Mouse (Mus musculus) left cerebral cortex, postnatal 10 days (tissue): ENCODE measurements around the gene Top1. TPM values are rescaled to one million over a fixed set of nuclear protein-coding genes. Genes with fewer than 3 reads are reported as not detected.

ENCODE experiments used
- DNase-seq, 2 experiments: peaks; one replicate each; pipeline ENCODE4 v3.0.0; 2021 to 2022; ENCODE audit warnings: low spot score in 2 of 2, mixed read lengths in 1 of 2; ENCODE audit errors: extremely low spot score in 1 of 2
- intact Hi-C: fragments of 180-260 bp; cut with DNase I; formaldehyde crosslinking; loops from one replicate; pipeline ENCODE4 v1.15.1; 2025
- total RNA-seq, 2 experiments: library from RNA; stranded (reverse); gene quantifications; 2 replicates each; pipeline ENCODE4 v1.2.3; 2021

Top1 gene
- total RNA-seq, 2 experiments from 2014 or later: 75.5 to 77.0 TPM

DNA sequence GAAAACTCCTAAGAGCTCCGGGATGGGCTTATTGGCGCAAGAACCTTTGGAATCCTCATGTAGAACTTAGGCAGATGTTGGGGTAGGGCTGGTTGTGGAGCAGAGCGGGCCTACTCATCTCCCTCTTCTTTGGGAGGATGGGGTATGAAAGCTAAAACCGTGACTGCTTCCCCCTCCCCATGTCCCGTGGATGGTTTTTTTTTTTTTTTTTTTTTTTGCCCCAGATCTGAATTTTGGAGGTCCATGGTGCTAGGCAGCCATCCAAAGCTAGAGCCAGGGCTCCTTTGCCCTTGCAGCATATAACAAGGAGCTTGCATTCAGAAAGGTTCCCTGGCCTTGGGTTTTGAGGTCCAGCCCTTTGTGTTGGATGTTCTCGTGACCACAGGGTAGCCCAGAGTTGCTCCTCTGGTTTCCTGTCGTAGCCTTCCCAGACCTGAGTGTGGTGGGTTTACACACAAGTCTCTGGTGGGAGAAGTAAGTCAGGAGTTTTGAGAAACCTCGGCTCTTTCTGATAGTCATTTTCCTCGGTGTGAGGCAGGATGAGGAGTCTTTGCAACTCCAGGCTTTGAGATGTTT is 86.8 kb downstream of the Top1 start:
- DNase-seq: no peak
- intact Hi-C loops: loop anchor here (5.0 kb wide), 1 partner anchor 140 kb away; the partner anchor contains the start of gene Zhx3

DNA sequence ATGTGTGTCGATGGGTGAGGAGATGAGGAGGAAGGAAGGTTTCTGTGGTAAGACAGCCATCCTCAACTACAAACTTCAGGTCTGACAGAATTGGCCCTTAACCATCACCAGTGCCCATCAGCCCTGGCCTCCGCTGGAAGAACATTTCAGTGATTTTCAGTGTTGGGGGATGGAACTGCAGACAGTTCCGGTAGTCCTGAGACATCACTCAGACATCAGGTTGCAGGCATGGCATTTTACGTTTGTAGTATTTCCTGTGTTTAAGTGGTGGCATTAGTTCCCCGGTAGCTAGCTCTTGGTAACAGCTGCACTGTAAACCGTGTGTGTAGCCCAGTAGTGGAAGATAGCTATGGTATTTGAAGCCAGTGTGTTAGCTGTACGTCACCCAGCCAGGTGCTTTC is 87.4 kb downstream of the Top1 start:
- intact Hi-C loops: loop anchor here (5.0 kb wide), 1 partner anchor 139 kb away; the partner anchor contains the start of gene Zhx3
- DNase-seq: no peak

DNA sequence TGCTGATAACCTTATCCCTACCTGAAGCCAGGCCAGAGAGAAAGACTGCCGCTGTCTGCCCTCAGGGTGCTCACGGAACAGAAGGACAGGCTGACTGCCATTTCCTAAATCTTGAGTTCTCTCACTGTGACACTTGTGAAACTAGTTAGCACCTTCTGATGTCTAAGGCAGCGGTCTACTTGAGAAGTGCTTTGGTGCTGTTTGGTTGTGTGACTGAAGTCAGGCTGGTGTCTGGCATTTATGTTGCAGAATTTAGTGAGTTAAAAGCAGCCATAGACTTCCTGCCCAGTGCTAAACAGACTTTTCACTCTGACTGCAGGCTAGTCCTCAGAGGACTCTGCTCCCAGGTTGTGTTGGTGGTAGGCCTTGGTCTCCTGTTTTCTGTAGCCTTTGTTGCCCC is 88.6 kb downstream of the Top1 start:
- no peak for DNase-seq
- intact Hi-C loops: loop anchor here (5.0 kb wide), 1 partner anchor 138 kb away; the partner anchor contains the start of gene Zhx3

DNA sequence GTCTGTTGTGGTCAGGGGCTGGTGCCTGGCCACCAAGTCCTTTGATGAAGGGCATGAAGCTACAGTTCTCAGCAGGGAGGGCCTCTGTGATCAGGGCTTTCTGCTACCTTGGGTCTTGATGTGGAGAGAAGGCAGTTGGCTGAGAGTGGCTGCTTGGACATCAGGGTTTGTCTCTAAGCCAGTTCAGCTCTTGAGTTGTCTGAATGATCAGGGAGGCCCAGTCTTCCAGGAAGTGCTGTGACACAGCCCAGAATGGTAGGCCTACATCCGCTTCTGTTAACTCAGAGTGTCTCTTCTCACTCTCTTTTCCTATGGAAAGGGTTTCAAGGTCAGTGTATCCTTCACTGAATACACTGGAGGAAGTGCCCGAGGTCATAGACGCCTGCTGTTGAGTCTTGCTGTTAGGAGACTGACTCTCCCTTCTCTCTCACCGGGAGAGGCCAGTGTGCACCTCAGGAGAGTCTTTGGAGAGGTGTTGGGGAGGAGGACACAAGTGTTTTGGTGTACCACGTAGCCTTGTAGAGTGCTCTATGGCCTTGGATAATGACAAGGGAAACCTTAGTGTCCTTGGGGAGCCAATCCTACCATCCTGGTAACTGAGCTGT is 90.1 kb downstream of the Top1 start:
- intact Hi-C loops: no loop called here

DNA sequence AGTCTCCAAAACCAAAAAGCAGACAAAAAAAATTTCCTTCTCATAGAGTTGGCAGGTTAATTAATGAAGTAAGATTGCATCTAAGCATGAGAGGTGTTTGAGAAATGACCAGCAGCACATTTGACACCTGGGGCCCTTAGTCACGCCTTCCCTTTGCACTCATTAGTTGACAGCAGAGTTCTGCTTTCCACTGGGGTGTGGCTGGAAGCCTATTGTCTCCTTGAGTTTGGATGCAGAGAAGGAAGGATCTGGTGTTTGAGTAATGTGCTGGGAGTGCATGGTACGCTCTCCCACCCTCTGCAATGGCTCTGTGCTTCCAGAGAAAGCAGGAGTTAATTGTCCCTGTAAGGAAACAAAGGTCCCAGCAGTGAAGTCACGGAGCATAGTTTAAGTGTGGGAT is 90.8 kb downstream of the Top1 start:
- intact Hi-C loops: no loop called here

More for the DNA sequence above, 90.1 kb downstream of the Top1 start:
- DNase-seq: no peak

DNA sequence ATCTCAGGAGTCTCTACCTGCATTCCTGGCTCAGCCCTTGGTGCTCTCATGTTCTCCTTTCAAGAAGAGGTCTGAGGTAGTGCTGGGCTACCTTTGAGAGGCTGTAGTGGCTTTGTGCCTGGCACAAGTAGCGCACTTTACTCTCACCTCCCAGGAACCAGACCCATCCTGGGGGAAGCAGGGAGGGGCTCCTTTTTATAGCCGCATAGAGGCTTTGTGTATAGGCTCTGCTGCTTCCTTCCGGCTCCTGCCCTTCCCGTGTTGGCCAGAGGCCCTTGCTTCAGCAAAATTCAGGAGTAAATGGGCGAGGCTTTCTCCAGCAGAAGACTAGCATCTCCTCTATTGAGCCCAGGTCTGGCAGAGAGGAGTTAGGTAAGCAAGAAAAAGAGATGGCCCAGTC is 92.7 kb downstream of the Top1 start:
- peak in 1 of 2 experiments; percentile 56 for DNase-seq
- intact Hi-C loops: no loop called here

More for the DNA sequence above, 90.8 kb downstream of the Top1 start:
- no peak for DNase-seq

DNA sequence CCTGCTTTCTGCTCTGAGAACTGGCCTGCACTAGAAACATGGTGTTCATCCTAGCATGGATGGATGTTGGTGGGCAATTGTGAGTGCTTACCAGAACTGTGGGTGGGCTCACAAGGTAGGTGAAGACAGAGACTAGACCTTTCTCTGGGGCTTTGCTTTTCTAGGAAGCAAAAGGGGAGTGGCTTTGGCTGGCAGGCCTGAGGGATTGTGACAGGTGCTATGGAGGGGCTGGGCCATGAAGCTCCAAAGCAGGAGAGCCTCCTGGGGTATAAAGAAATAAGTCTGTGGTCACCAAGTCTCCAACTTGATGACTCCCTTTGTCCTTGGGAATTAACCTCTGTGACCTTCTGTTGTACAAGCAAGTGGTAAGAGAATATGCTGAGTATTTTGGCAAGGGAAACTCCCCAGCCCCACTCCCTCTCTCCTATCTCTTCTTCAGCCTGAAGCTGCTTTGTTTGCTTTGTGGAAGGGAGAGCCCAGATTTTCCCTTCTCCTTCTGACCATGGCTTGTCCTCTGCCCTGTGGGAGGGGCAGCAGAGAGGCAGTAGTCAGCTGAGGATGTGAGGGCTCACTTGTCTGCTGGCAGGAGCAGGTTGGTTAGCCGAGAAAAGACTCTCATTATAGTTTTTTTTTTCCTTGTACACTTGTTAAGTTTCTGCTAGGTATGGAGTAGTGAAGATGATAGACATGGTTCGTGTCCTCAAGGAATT is 94.1 kb downstream of the Top1 start:
- no peak for DNase-seq
- intact Hi-C loops: no loop called here

DNA sequence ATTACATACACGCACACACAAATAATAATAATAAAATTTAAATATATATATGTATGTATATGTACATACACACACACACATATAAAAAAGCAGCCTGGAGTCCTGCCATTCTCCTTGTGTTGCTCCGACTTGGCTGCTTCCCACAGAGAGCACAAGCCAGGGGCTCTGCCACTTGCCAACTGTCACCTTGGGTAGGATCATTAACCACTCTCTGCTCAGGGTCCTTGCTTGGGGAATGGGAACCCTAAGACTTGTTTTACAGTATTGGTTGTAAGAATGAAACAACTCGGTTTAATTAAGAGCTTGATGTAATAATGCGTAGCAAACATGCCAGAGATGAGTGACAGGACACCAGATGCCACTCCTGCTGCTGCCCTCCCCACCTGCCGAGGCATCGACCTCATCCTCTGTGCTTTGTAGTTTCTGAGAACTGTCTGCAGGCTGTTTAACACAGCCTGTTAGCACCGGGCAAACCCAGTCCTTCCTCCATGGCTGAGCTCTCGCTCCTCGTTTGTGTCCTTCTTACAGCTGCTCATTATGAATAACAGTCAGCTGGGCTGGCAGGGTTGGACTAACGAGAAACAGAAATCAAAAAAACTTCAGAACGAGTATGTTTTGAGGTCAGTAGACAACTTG is 95.0 kb downstream of the Top1 start:
- intact Hi-C loops: no loop called here
- DNase-seq: no peak

DNA sequence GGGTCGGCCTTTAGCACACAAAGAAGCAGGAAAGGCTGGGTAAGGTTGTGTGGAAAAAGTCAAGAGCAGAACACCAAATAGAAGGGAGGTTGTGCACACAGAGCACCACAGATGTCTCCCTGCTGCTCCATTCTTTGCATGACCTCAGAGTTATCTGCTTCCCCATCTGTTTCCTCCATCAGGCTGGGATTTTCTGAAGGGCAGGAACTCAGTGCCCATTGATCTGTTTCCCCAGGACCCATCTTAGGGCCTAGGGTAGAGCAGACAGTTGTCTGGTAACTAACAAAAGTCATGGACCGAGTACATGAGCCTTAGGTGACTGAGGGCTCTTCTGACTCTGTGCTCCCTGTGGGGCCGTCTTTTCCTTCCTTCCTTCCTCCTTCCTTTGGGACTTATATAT is 95.9 kb downstream of the Top1 start:
- DNase-seq: no peak
- intact Hi-C loops: no loop called here

DNA sequence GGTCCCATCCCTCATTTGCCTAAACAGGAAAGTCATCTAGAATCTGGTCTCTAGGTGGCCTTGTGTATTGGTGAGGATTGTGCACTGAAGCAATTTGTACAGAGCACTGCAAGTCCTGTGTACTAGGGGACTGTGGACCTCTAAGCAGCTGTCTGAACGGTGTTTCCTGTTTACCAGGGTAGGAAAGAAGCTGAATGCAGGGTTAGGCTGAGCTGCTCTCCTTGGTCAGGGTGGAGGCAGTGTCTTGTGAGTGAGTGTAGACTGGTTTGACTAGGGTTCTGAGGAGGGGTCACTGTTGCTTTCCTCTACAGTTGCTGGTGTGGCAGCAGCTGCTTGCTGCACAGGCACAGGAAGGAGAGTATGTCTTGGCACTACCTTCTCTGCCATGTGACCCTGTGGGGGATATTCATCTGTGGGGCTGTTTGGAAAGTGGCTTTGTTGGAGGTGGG is 96.5 kb downstream of the Top1 start:
- DNase-seq: no peak
- intact Hi-C loops: no loop called here

DNA sequence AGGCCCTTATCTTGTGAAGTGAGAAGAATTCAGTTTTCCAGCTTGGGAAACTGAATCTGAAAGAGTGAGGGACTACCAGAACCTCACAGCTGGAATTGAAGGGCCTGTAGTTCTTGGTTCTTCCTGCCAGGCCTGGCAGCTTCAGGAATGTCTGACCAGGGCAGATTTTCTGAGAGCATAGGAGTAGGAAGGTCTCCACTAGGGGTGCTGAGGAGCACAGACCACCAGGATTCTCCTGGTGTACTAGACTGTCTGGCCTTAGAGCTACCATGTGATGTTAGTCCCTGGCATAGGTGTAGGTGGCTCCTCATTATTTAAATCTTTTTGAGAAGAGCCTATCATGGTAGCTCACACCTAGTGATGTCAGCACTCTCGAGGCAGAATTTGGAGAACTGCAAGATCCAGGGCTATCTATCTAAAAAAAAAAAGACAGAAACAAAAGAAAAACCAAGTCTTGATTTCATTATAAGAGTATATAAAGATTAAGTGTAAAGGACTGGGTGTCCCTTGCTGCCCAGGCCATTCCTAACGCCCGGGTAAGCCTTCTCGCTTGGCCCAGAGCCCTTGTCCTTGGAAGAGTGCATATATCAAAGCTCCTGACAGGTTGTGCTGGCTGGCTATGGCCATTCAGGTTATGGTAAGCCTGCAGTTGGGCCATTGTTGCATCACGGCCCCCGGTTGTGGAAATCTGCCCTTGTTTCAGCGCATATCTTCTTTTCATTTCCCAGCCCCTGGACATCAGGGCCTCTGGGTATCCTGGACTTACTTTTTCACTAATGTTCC is 98.5 kb downstream of the Top1 start:
- peak in 1 of 2 experiments; percentile 82 for DNase-seq
- intact Hi-C loops: no loop called here

DNA sequence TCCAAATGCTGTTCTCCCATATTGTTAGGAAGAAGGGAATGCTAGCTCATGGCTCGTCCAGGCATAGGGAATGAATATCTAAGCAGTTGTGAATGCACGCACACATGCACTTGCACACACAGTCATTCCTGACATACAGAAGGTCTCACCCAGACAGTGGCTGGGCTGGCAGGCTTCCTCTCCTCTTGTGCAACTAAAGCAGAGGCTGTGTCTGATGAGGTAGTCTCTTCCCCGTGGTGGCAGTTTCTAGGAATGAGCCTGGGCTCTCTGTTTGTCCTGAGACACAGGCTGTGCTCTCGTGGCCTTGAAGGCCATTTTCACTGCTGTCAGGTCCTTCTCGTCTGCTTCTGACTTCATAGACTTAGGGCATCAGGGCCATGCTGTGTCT is 99.1 kb downstream of the Top1 start:
- DNase-seq: no peak
- intact Hi-C loops: no loop called here

DNA sequence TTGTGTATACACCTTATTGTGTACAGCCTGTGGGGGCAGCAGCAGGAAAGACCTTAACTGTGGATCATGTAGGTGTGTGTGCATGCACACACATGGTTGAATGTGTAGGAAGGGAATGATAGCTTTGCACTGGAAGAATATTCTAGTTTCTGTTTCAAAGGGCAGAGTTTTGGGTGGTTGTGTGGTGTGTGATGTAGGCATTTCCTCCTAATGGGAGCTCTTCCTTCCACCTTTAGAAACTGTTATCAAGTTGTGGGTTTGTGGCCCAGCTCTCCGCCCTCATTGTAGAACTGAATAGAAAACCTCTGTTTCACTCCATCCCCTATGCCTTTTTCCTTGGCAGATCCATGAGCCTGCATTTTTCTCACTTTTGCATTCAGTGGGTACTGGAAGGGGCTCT is 99.8 kb downstream of the Top1 start:
- DNase-seq: no peak
- intact Hi-C loops: no loop called here

DNA sequence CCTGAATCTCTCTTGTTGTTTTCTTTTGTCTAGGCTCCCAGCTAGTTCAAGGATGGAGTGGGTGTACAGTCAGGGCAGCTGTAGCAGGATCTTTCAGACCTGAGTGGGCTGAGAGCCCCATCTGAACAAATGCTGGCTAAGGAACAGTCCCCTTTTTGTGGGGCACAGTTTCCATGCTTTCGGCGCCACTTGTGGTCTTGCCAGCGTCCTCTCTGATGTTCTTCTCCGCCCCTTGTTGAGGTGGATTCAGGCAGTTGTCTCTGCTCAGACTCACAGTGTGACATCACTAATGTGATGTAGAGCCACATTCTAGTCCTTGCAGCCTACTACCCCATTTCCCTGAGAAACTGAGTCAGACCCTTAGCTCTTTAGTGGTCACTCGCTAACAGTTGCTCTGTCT is 100.9 kb downstream of the Top1 start:
- no peak for DNase-seq
- intact Hi-C loops: no loop called here

DNA sequence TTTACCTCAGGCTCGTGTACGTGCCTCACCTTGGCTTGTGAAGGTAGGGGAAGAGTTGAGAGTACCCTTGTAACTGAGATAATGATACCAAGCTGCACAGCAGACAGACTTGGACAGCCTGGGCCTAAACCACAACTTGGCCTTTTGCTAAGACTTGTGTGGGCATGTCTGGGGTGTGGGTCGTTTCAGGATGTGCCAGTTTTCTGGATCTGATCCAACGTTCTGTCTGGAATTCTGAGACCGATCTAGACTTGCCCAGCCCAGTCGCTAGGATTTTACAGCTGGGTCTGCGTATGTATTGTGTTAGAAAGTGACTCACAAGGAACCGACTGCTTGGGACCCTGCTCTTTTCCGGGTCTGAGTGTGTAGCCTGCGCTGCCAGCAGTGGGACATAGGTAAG is 101.4 kb downstream of the Top1 start:
- DNase-seq: no peak
- intact Hi-C loops: no loop called here

DNA sequence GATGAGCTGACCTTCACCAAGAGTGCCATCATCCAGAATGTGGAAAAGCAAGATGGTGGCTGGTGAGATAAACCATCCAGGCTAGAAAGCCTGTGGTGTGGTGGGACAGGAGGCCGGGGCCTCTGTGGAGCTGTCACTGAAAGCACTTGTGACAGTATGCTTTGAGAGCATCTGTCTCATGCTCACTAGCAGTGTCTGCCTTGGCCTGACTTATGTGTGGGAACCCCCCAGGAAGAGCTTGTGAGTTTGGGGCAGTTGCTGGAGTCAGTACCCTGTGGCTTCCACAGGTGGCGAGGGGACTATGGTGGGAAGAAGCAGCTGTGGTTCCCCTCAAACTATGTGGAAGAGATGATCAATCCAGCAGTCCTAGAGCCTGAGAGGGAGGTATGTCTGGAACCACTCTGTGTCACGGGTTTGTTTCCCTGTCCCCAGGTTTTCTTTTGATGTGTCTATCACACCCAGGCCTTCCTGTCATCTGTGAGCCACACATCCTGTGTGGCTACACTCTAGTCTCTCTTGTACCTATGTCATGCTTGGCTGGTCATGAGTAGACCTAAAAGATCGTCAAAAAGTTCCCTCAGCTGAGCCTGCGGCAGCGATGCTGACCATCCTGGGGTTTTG is 111.0 kb downstream of the Top1 start:
- intact Hi-C loops: no loop called here

DNA sequence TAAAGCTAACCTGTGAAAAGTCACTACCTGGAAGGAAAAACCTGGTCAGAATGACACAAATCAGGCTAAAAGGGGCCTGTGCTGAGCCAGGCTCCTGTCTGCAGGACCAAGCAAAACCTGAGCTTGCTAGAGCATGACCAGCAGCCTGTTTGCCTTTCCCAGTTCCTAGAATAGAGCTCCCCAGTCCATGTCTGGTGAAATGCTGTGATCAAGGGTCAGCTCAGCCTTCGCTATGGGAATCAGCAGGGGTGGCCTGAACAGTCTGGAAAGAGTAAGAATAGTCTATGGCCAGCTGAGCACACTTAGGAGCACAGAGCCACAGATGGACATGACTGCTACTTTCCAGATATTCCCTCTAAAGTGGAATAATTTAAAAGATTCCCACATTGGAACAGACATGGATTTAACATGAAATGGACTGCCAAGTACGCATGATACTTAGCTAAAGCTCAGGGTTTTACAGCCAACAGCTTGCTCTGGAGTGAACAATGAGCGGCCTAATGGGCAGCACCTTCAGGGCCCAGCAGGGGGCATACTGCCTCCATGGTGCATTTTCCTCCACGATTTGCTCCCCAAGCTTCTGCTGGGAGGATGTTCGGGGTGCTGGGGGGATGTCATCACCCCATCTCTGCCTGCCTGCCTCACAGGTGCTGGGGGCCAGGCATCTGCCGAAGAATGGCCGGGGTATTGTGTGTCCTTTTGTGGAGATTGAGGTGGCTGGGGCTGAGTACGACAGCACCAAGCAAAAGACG is 114.9 kb downstream of the Top1 start:
- intact Hi-C loops: loop anchor here (10.0 kb wide), 1 partner anchor 124 kb away; the partner anchor contains the start of gene Lpin3
- DNase-seq: peak in 1 of 2 experiments; percentile 60

More for the DNA sequence above, 111.0 kb downstream of the Top1 start:
- DNase-seq: no peak

DNA sequence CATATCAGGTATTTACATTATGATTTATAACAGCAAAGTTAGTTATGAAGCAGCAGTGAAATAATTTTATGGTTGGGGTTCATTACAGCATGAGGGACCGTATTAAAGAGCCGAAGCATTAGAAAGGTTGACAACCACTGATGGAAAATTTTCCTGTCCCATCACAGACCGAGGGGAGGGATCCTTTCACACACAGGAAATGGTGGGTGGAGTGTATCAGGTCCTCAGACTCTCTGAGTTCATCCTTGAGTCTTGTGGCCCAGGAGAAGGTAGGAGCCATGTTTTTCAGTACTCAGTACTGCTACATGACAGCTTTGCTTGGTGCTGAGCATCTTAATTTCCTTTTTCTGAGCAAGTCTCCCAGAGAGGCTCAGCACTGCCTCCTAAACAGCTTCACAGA is 118.1 kb downstream of the Top1 start:
- intact Hi-C loops: loop anchor here (10.0 kb wide), 1 partner anchor 121 kb away; the partner anchor contains the start of gene Lpin3
- peak in 1 of 2 experiments; percentile 4 for DNase-seq
